8 mouse cellular contexts compared by ENCODE assay signal in the genomic region with DNA sequence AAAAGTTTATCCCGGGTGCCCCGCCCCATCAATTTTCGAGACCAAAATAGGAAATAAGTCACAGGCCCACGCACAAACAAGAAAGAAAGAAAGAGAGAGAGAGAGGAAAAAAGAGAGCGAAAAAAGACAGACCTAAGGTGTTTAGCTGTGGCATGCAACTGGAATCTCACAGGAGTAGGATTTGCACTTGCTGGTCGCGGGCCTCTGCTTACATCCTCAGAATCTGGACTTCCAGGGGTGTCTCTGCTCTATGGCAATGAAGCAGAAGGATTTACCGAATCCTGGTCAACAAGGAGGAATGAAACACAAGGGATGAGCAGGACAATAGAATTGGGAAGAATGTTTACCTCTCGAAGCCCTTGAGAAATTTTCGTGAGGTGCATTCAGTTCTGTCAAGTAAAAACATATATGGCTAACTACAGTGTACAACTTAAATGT. TPM values are rescaled to one million over a fixed set of nuclear protein-coding genes. Genes with fewer than 3 reads are reported as not detected.
DNase-seq lines count a peak whose midpoint lies in the region; ATAC-seq and TF ChIP-seq lines count a peak whose summit lies in the region.

No protein-coding gene starts in this region.

- no peaks in the 10 kb centered on the region for H3K27me3 ChIP-seq in intestine, embryonic 14.5 days (replicated peaks; ENCODE audit: control insufficient read depth, insufficient read depth, low read length)
- H3K27me3 ChIP-seq in neural tube, embryonic 13.5 days = no peaks in the 10 kb centered on the region

- ATAC-seq in intestine, embryonic 14.5 days (replicated peaks; ENCODE audit: low FRiP score, low TSS enrichment, low read depth) = no peak
- no peak for ATAC-seq in neural tube, embryonic 13.5 days (ENCODE audit: low read depth)
- ATAC-seq in CD4-positive, CD25-positive, alpha-beta regulatory T cell, adult 4 months = no peak

- TF ChIP-seq POLR2A in lung, adult 2 months (IDR thresholded peaks at IDR 0.05; ENCODE audit: borderline replicate concordance, extremely low read depth, low read depth, low read length) = no peak

- peak overlapping the region; percentile 97 for H3K27ac ChIP-seq in intestine, embryonic 14.5 days (ENCODE audit: low read depth)
- H3K27ac ChIP-seq in neural tube, embryonic 13.5 days (replicated peaks) = peak overlapping the region; percentile 95

- no peak for DNase-seq in lung, adult 2 months
- DNase-seq in lung, postnatal 10 days = no peak
- peak; percentile 37 for DNase-seq in embryo, embryonic 11 days
- DNase-seq in intestine, embryonic 14.5 days (ENCODE audit: low spot score) = no peak
- DNase-seq in layer of hippocampus, adult 9-11 months = no peak
- DNase-seq in adrenal gland, postnatal 14 days = no peak

- H3K4me2 ChIP-seq in intestine, embryonic 14.5 days (ENCODE audit: low read length) = peak overlapping the region; percentile 89
- H3K4me2 ChIP-seq in neural tube, embryonic 13.5 days = peak overlapping the region; percentile 91

- H3K36me3 ChIP-seq in intestine, embryonic 14.5 days (ENCODE audit: control insufficient read depth, insufficient read depth, low read length) = no peaks in the 10 kb centered on the region
- H3K36me3 ChIP-seq in neural tube, embryonic 13.5 days = no peaks in the 10 kb centered on the region

- no peak for TF ChIP-seq CTCF in lung, adult 2 months (IDR thresholded peaks at IDR 0.05; ENCODE audit: insufficient read depth, low read length)

- no peaks in the 10 kb centered on the region for H3K9me3 ChIP-seq in intestine, embryonic 14.5 days (ENCODE audit: control insufficient read depth, low read length)
- H3K9me3 ChIP-seq in neural tube, embryonic 13.5 days = no peaks in the 10 kb centered on the region

- WGBS in lung, adult 2 months = 13% methylated on average over 10 of the region's 10 CpGs
- WGBS in intestine, embryonic 14.5 days = 12% methylated on average over 10 of the region's 10 CpGs
- 14% methylated on average over 10 of the region's 10 CpGs for WGBS in neural tube, embryonic 13.5 days

- H3K4me1 ChIP-seq in lung, adult 2 months (ENCODE audit: control insufficient read depth, insufficient read depth, low read length) = peaks cover 7% of the 10 kb centered on the region
- H3K4me1 ChIP-seq in intestine, embryonic 14.5 days (replicated peaks; ENCODE audit: control insufficient read depth, insufficient read depth, low read length) = peaks cover 12% of the 10 kb centered on the region
- H3K4me1 ChIP-seq in neural tube, embryonic 13.5 days (replicated peaks) = peaks cover 17% of the 10 kb centered on the region

- H3K9ac ChIP-seq in intestine, embryonic 14.5 days (ENCODE audit: low read length) = peak overlapping the region; percentile 91
- peak overlapping the region; percentile 90 for H3K9ac ChIP-seq in neural tube, embryonic 13.5 days

- H3K4me3 ChIP-seq in lung, adult 2 months (replicated peaks; ENCODE audit: extremely low read depth, low read depth, low read length) = peak overlapping the region; percentile 95
- H3K4me3 ChIP-seq in intestine, embryonic 14.5 days (ENCODE audit: low read depth, low read length) = peak overlapping the region; percentile 90
- H3K4me3 ChIP-seq in neural tube, embryonic 13.5 days = peak overlapping the region; percentile 87

RNA-seq across cellular contexts. Expression of a gene that starts 0.6 kb away (rescaled TPM):
- polyA plus RNA-seq in lung, adult 2 months (2012; rRNA removed) = 14.9 and 17.6 TPM in 2 replicates
- polyA plus RNA-seq in intestine, embryonic 14.5 days (2014; fragmentation: Nextera tagmentation; extraction: Ambion mirVana) = 8.2 and 8.9 TPM in 2 replicates
- polyA plus RNA-seq in neural tube, embryonic 13.5 days (2015; fragmentation: Nextera tagmentation; extraction: Ambion mirVana) = 9.3 and 10.3 TPM in 2 replicates
- polyA plus RNA-seq in CD4-positive, CD25-positive, alpha-beta regulatory T cell, adult 4 months (2017; shearing (Covaris generic)) = 1 to 10 TPM; 2.1 to 2.9 TPM
- total RNA-seq in adrenal gland, postnatal 14 days (2021) = 13.5 and 14.8 TPM in 2 replicates

RNA-seq across cellular contexts. Expression of a gene that starts 14.9 kb away (rescaled TPM):
- 19.8 TPM in 1 of 2 replicates, not detected in the other for polyA plus RNA-seq in lung, adult 2 months (2012; rRNA removed)
- polyA plus RNA-seq in intestine, embryonic 14.5 days (2014; fragmentation: Nextera tagmentation; extraction: Ambion mirVana) = not detected in 2 replicates
- polyA plus RNA-seq in neural tube, embryonic 13.5 days (2015; fragmentation: Nextera tagmentation; extraction: Ambion mirVana) = not detected in 2 replicates
- not detected for polyA plus RNA-seq in CD4-positive, CD25-positive, alpha-beta regulatory T cell, adult 4 months (2017; shearing (Covaris generic))
- total RNA-seq in adrenal gland, postnatal 14 days (2021) = not detected in 2 replicates

RNA-seq across cellular contexts. Expression of a gene that starts 26.7 kb away (rescaled TPM):
- polyA plus RNA-seq in lung, adult 2 months (2012; rRNA removed) = 1.5 and 4.3 TPM in 2 replicates
- 0.18 and 0.19 TPM in 2 replicates for polyA plus RNA-seq in intestine, embryonic 14.5 days (2014; fragmentation: Nextera tagmentation; extraction: Ambion mirVana)
- 1.1 and 2.8 TPM in 2 replicates for polyA plus RNA-seq in neural tube, embryonic 13.5 days (2015; fragmentation: Nextera tagmentation; extraction: Ambion mirVana)
- not detected for polyA plus RNA-seq in CD4-positive, CD25-positive, alpha-beta regulatory T cell, adult 4 months (2017; shearing (Covaris generic))
- 0.19 and 0.71 TPM in 2 replicates for total RNA-seq in adrenal gland, postnatal 14 days (2021)

RNA-seq across cellular contexts. Expression of a gene that starts 32.7 kb away (rescaled TPM):
- polyA plus RNA-seq in lung, adult 2 months (2012; rRNA removed) = 175 TPM in 2 replicates
- 87.4 and 92.4 TPM in 2 replicates for polyA plus RNA-seq in intestine, embryonic 14.5 days (2014; fragmentation: Nextera tagmentation; extraction: Ambion mirVana)
- 89.6 and 94.6 TPM in 2 replicates for polyA plus RNA-seq in neural tube, embryonic 13.5 days (2015; fragmentation: Nextera tagmentation; extraction: Ambion mirVana)
- polyA plus RNA-seq in CD4-positive, CD25-positive, alpha-beta regulatory T cell, adult 4 months (2017; shearing (Covaris generic)) = 100 to 1,000 TPM; 120 to 181 TPM
- 137 and 149 TPM in 2 replicates for total RNA-seq in adrenal gland, postnatal 14 days (2021)

RNA-seq across cellular contexts. Expression of a gene that starts 53.3 kb away (rescaled TPM):
- 24.8 and 34.9 TPM in 2 replicates for polyA plus RNA-seq in lung, adult 2 months (2012; rRNA removed)
- polyA plus RNA-seq in intestine, embryonic 14.5 days (2014; fragmentation: Nextera tagmentation; extraction: Ambion mirVana) = 19.6 and 20.0 TPM in 2 replicates
- polyA plus RNA-seq in neural tube, embryonic 13.5 days (2015; fragmentation: Nextera tagmentation; extraction: Ambion mirVana) = 28.3 and 29.1 TPM in 2 replicates
- polyA plus RNA-seq in CD4-positive, CD25-positive, alpha-beta regulatory T cell, adult 4 months (2017; shearing (Covaris generic)) = 1 to 10 TPM; 5.6 to 7.7 TPM
- 17.0 and 18.7 TPM in 2 replicates for total RNA-seq in adrenal gland, postnatal 14 days (2021)
